Mouse (Mus musculus): Measurements from ENCODE around the gene Ror1.

- TF ChIP-seq CTCF (IDR thresholded peaks at IDR 0.05; ENCODE audit: low read depth) (no peak), EP300 (IDR thresholded peaks at IDR 0.05; ENCODE audit: low read depth) (no peak)
Observed at GRCm38 (mm10) chr4:100198275-100198674, 102.7 kb downstream of the Ror1 start.
